In the genomic region with DNA sequence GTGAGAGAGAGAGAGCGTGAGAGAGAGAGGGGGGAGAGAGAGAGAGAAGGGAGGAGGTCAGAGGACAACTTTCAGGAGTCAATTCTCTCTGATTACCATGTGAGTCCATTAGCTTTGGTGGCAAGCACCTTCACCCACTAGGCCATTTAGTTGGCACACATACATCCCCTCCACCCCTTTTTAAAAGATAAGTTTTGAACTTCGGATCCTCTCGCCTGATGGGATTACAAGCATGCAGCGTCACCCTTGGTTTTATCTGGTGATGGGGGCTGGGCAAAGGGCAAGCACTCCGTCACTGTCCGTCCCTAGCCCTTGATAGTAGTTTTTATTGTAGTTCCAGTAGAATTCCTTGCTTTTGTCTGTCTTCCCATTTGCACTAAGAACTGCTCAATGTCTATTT, we compare ENCODE assay signal across 11 mouse cellular contexts.
"Had no signal": no experiment of that assay in that cellular context is flagged by ENCODE, and none has a peak within 500 bp of the region (broad histone marks: within the 10 kb centered on the region; RNA-seq: fewer than 3 reads in every experiment).

No protein-coding gene starts in this region.

- ATAC-seq: hindbrain, embryonic 16.5 days; inflammation-experienced regulatory T-cells, adult 6 months had no signal

- H3K27me3 ChIP-seq: limb, embryonic 13.5 days; liver, embryonic 13.5 days; midbrain, embryonic 12.5 days had no signal

- H3K4me1 ChIP-seq: limb, embryonic 13.5 days; liver, embryonic 13.5 days; midbrain, embryonic 12.5 days had no signal

- H3K9me3 ChIP-seq: limb, embryonic 13.5 days; liver, embryonic 13.5 days; midbrain, embryonic 12.5 days had no signal

- H3K4me2 ChIP-seq: limb, embryonic 13.5 days; liver, embryonic 13.5 days; midbrain, embryonic 12.5 days had no signal

- DNase-seq: left cerebral cortex, postnatal 4 days; liver, embryonic 13.5 days; lung, adult 18-20 months; right cerebral cortex, adult 18-20 months; right cerebral cortex, postnatal 25 days; thymus, adult 2 months; thymus, postnatal 25 days had no signal

- H3K27ac ChIP-seq: limb, embryonic 13.5 days; liver, embryonic 13.5 days; midbrain, embryonic 12.5 days had no signal

- H3K9ac ChIP-seq: limb, embryonic 13.5 days; liver, embryonic 13.5 days; midbrain, embryonic 12.5 days had no signal

- H3K36me3 ChIP-seq: limb, embryonic 13.5 days; liver, embryonic 13.5 days; midbrain, embryonic 12.5 days had no signal

- H3K4me3 ChIP-seq: limb, embryonic 13.5 days; liver, embryonic 13.5 days; midbrain, embryonic 12.5 days had no signal
